Mouse (Mus musculus) neural tube, embryonic 15.5 days (tissue): ENCODE results near the gene Tmem107. TPM values are rescaled to one million over a fixed set of nuclear protein-coding genes. Genes with fewer than 3 reads are reported as not detected.
"Not testable (repeated sequence)": the region's sequence is repeated elsewhere in the genome, so short reads cannot be mapped to it uniquely, and the experiment has no call there.

ENCODE experiments used
- ATAC-seq: fragments of 200-750 bp; cut with Nextera tagmentation; 2 replicates; pipeline ENCODE4 v1.8.0; 2017; ENCODE audit warnings: mild to moderate bottlenecking, moderate TSS enrichment, moderate library complexity; ENCODE audit not compliant: low FRiP score
- H3K27ac ChIP-seq: fragments of 300-500 bp; sonication (generic); replicated peaks from 2 replicates; pipeline ENCODE4 v1.5.1; 2015; ENCODE audit warnings: mild to moderate bottlenecking, inconsistent platforms
- H3K27me3 ChIP-seq: fragments of 300-500 bp; sonication (generic); replicated peaks from 2 replicates; pipeline ENCODE4 v1.6.1; 2015; ENCODE audit warnings: inconsistent platforms
- H3K36me3 ChIP-seq: fragments of 300-500 bp; sonication (generic); 2 replicates; pipeline ENCODE4 v1.6.1; 2015; ENCODE audit warnings: inconsistent platforms
- H3K4me1 ChIP-seq: fragments of 300-500 bp; sonication (generic); 2 replicates; pipeline ENCODE4 v1.6.1; 2015; ENCODE audit warnings: inconsistent platforms
- H3K4me2 ChIP-seq: fragments of 300-500 bp; sonication (generic); 2 replicates; pipeline ENCODE4 v1.6.1; 2015; ENCODE audit warnings: inconsistent platforms, mild to moderate bottlenecking, moderate library complexity
- H3K4me3 ChIP-seq: fragments of 300-500 bp; sonication (generic); replicated peaks from 2 replicates; pipeline ENCODE4 v1.5.1; 2015; ENCODE audit warnings: mild to moderate bottlenecking, inconsistent platforms
- H3K9ac ChIP-seq: fragments of 300-500 bp; sonication (generic); replicated peaks from 2 replicates; pipeline ENCODE4 v1.6.1; 2015; ENCODE audit warnings: mild to moderate bottlenecking, inconsistent platforms
- H3K9me3 ChIP-seq: fragments of 300-500 bp; sonication (generic); replicated peaks from 2 replicates; pipeline ENCODE4 v1.6.1; 2016; ENCODE audit warnings: inconsistent platforms
- WGBS: fragments of 180-500 bp; shearing (Covaris S2); methylation state at CpG from one replicate; pipeline ENCODE4 v1.1.7; 2015; ENCODE audit warnings: mixed read lengths; 5-methylcytosine and 5-hydroxymethylcytosine counted together
- polyA plus RNA-seq: library from polyadenylated mRNA; unstranded; fragments of >200 nt; fragmentation: Nextera tagmentation; extraction: Ambion mirVana; gene quantifications from 2 replicates; pipeline ENCODE4 v1.2.1, GENCODE M21; 2015

Gene Tmem107
- polyA plus RNA-seq, 1 experiment from 2014 or later = 33.3 TPM

DNA sequence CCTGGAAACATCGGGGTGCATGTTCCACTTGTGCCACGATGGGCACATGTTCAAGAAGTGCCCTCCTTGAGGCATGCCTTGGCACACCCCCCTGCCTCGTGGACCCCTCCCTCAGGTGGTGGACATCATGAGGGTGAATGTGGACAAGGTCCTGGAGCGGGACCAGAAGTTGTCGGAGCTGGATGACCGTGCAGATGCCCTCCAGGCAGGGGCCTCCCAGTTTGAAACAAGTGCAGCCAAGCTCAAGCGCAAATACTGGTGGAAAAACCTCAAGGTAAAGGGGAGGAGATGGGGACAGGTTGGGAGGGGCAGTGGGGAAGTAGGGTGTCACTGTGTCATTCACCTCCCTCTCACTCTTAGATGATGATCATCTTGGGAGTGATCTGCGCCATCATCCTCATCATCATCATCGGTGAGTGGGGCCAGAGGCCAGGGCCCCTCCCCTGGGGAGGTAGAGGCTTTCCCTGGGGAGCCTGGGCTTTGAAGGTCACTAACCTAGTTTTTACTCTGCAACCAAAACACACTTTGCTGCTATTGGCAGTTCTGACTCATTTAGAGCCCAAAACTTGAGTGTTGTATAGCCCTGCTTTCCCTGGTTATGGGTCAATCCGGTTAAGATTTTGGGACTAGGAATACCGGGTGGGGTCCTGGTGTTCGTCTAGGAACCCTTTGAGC, 19.1 kb downstream of the Tmem107 start:
- Histone ChIP-seq H3K36me3 (peaks cover 29% of the 10 kb centered on the region), H3K9ac (peak overlapping the region; percentile 100), H3K9me3 (no peaks in the 10 kb centered on the region), H3K4me3 (peak overlapping the region; percentile 72), H3K27me3 (no peaks in the 10 kb centered on the region), H3K4me1 (peaks cover 55% of the 10 kb centered on the region), H3K27ac (peak overlapping the region; percentile 95), H3K4me2 (peak overlapping the region; percentile 94)
- no peak for ATAC-seq
- whole genome bisulfite sequencing = 88% methylated on average over 12 of the region's 12 CpGs

DNA sequence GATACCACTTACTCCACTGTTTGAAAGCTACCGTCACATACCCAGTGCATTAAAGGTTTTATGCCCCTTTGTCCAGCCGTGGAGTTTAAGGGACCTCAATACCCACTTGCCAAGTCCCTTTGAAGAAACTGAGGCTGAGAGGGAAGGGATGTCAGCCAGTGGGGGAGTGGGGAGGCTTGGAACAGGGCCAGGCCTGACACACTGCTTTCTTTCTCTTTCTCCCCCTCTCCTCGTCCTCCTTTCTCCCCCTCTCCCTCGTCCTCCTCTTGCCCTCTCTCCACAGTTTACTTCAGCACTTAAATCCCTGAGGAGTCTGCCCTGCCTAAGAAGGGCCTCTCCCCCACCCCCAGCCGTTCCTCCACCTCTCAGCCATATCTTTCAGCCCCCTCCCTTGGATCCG, 19.8 kb downstream of the Tmem107 start:
- peak overlapping the region; percentile 72; the same call in 1 of the 2 replicates for H3K4me3 ChIP-seq
- H3K27ac ChIP-seq = peak overlapping the region; percentile 95; the same call in 1 of the 2 replicates
- H3K36me3 ChIP-seq = peaks cover 29% of the 10 kb centered on the region
- no peak for ATAC-seq
- H3K4me1 ChIP-seq = peaks cover 57% of the 10 kb centered on the region
- peak overlapping the region; percentile 94 for H3K4me2 ChIP-seq
- no peaks in the 10 kb centered on the region for H3K27me3 ChIP-seq
- 49% methylated on average over 6 of the region's 6 CpGs for WGBS
- no peaks in the 10 kb centered on the region for H3K9me3 ChIP-seq
- H3K9ac ChIP-seq = peak overlapping the region; percentile 100; the same call in 1 of the 2 replicates

GRCm38 (mm10) chr11:69091566-69092385, 21.2 kb downstream of the Tmem107 start:
- H3K36me3 ChIP-seq = peaks cover 29% of the 10 kb centered on the region
- no peaks in the 10 kb centered on the region for H3K27me3 ChIP-seq
- no peaks in the 10 kb centered on the region for H3K9me3 ChIP-seq
- peaks cover 70% of the 10 kb centered on the region for H3K4me1 ChIP-seq
- H3K9ac ChIP-seq = no peak overlapping the region
- no peak overlapping the region for H3K4me3 ChIP-seq
- 69% methylated on average over 7 of the region's 7 CpGs for WGBS
- no peak overlapping the region for H3K4me2 ChIP-seq
- H3K27ac ChIP-seq = no peak overlapping the region
- no peak for ATAC-seq

DNA sequence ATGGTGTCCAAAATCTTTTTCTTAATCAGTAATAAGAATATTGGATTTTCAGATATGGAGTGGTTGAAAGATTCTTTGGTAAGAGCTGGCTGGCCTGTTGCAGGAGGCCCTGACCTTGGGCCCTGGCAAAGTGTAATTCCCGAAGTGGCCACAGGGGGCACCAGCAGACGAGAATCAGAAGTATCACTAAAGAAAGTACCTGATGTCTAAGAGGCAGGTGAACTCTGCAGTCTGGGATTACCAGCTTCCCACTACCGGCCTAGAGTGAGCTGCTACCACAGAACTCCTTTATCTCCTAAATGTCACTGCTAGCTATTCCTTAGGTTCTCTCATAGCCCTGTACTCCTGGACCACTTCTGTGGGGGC, 21.8 kb downstream of the Tmem107 start:
- H3K4me3 ChIP-seq = no peak overlapping the region
- WGBS = 2% methylated on average over 3 of the region's 3 CpGs
- H3K9ac ChIP-seq = no peak overlapping the region
- peaks cover 29% of the 10 kb centered on the region for H3K36me3 ChIP-seq
- H3K4me1 ChIP-seq = peaks cover 73% of the 10 kb centered on the region
- H3K27me3 ChIP-seq = no peaks in the 10 kb centered on the region
- no peak overlapping the region for H3K27ac ChIP-seq
- H3K9me3 ChIP-seq = no peaks in the 10 kb centered on the region
- no peak for ATAC-seq
- H3K4me2 ChIP-seq = no peak overlapping the region

GRCm38 (mm10) chr11:69092871-69093270, 22.3 kb downstream of the Tmem107 start:
- H3K27ac ChIP-seq = no peak overlapping the region
- peaks cover 73% of the 10 kb centered on the region for H3K4me1 ChIP-seq
- H3K27me3 ChIP-seq = no peaks in the 10 kb centered on the region
- ATAC-seq = no peak
- no peak overlapping the region for H3K4me2 ChIP-seq
- WGBS = 88% methylated on average over 4 of the region's 4 CpGs
- H3K9ac ChIP-seq = no peak overlapping the region
- no peak overlapping the region for H3K4me3 ChIP-seq
- no peaks in the 10 kb centered on the region for H3K9me3 ChIP-seq
- peaks cover 29% of the 10 kb centered on the region for H3K36me3 ChIP-seq

- Histone ChIP-seq H3K4me1 (peaks cover 79% of the 10 kb centered on the region), H3K36me3 (peaks cover 29% of the 10 kb centered on the region), H3K27ac (peak overlapping the region; percentile 91; the same call in 1 of the 2 replicates)
- H3K27me3 ChIP-seq, ATAC-seq, H3K9me3 ChIP-seq, H3K4me2 ChIP-seq, H3K4me3 ChIP-seq, H3K9ac ChIP-seq: not testable (repeated sequence)
- WGBS = 87% methylated on average over 7 of the region's 7 CpGs
Observed at GRCm38 (mm10) chr11:69093856-69094255, 23.2 kb downstream of the Tmem107 start.

GRCm38 (mm10) chr11:69094697-69095429, 24.3 kb downstream of the Tmem107 start, which contains the start of gene Per1:
Gene Per1, plus strand, starts transcription at chr11:69095217.
- Histone ChIP-seq H3K4me3 (peak within 1 kb of the TSS; percentile 50), H3K27ac (peak within 1 kb of the TSS; percentile 91), H3K9me3 (no peaks in the 10 kb centered on the region), H3K9ac (peak within 1 kb of the TSS; percentile 46), H3K4me1 (peaks cover 79% of the 10 kb centered on the region), H3K4me2 (peak within 1 kb of the TSS; percentile 95), H3K27me3 (no peaks in the 10 kb centered on the region), H3K36me3 (peaks cover 26% of the 10 kb centered on the region)
- under 1% methylated on average over 37 of the region's 37 CpGs for WGBS
- peak; percentile 94 for ATAC-seq

DNA sequence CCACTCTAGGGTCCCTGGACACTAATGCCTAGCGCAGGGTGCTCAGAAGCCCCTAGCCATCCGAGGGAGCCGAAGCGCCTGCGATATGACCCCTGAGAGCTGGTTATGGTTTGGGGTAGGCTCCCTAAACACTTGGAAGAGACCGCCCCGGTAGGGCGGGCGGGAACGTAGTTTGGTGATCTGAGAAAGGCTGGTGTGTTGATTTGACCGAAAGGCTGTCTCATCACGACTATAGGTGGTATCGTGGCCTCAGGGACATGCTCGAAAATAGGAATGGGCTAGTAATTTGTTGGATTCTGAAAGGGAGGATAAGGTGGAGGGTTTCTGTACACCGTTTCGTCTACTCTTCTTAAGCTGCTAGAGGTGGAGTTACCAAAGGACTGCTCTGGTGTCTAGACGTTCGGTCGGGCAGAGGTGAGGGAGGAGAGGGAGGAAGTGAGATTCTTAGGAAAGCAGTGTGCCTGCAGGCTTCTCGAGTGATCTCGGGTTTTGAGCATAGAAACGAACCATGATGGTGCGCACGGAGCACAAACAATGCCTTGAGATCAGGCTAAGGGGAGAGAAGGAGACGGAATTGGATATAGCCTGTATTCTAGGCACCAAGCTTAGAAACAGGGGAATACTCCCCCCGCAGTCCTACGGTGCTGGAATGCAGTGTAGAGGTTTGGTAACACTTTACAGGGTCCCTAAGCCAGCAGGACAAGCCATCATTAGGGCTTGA, 25.1 kb downstream of the Tmem107 start:
- ATAC-seq = no peak
- peaks cover 79% of the 10 kb centered on the region for H3K4me1 ChIP-seq

DNA sequence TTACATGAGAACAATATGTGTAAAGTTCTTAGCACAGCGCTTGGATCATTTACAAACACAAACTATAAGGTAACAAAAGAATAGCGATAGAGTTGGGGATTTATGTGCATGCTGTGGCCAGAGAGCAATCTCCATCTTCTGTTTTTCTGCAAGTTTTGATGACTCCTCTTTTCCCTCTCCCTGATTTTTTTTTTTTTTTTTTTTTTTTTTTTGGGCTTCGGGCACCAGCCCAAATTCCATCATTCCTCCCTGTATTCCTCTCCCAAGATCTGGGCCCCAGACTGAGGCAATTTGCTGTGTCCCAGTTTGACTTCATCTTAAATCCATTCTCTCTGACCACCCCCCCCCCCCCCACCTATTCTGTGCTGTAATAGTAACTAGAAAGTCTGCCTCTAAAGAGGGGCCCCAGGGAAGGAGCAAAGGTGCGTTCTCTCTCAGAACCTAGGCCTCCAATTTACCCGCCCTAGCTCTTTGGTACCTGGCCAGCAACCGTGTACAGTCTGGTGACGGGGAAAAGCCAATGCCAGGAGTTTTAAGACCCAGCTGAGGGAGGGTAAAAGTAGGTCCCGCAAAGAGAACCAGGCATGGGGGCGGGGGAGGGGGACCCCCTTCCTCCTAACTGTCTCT, 25.9 kb downstream of the Tmem107 start:
- 15% methylated on average over 9 of the region's 9 CpGs for WGBS
- Histone ChIP-seq H3K4me3 (peak overlapping the region; percentile 50), H3K27ac (peak overlapping the region; percentile 84), H3K9ac (peak overlapping the region; percentile 46), H3K27me3 (no peaks in the 10 kb centered on the region), H3K36me3 (peaks cover 20% of the 10 kb centered on the region), H3K9me3 (no peaks in the 10 kb centered on the region), H3K4me1 (peaks cover 78% of the 10 kb centered on the region), H3K4me2 (peak overlapping the region; percentile 95)
- no peak for ATAC-seq

More for the DNA sequence above, 25.1 kb downstream of the Tmem107 start:
- Histone ChIP-seq H3K9ac (peak overlapping the region; percentile 46), H3K36me3 (peaks cover 21% of the 10 kb centered on the region), H3K4me2 (peak overlapping the region; percentile 95), H3K27ac (peak overlapping the region; percentile 81), H3K4me3 (peak overlapping the region; percentile 50), H3K27me3 (no peaks in the 10 kb centered on the region), H3K9me3 (no peaks in the 10 kb centered on the region)
- 2% methylated on average over 27 of the region's 27 CpGs for WGBS

DNA sequence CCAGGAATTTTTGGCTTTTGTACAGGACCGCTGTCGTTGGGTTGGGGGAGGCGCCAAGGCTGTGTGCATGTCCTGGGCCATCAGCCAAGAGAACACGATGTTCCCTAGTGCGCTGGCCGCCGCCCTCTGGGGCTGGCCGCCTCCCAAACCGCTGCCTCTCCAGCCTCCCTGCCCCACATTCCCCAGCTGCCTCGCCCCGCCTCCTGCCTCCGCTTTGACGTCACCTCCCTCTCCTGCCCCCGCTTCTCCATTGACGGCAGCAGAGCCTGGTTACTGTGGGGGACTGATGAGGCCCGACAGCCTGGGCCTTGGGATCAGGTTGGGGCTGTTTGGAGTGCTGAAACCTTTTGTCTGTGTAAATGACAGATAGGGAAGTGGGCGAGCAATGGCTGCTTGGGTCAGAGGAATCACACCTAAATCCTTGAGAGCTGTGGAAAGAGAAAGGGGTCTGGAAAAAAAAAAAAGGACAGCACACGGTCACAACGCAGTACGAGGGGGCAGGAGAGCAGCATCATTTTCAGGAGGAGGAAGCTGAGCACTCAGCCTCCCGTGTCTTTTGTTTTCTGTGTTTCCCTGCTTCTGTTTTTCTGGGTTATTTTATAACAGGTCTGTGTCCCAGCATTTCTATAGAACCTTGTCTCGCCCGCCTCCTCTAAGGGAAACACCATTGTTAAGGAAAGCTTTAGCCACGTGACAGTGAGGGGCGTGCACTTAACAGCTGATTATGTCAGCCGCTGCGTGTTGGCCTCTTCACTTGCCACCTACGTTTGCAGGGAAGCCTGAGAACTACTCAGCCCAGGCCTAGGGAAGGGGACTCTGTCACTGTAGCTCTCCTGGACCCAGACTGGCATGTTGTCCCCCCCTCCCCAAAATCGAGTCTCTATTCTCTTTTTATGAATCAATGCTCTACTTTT, 26.6 kb downstream of the Tmem107 start:
- peak overlapping the region; percentile 50 for H3K4me3 ChIP-seq
- no peak for ATAC-seq
- peaks cover 70% of the 10 kb centered on the region for H3K4me1 ChIP-seq
- WGBS = 2% methylated on average over 29 of the region's 29 CpGs
- H3K36me3 ChIP-seq = peaks cover 22% of the 10 kb centered on the region
- peak overlapping the region; percentile 84 for H3K27ac ChIP-seq
- H3K4me2 ChIP-seq = peak overlapping the region; percentile 95
- no peaks in the 10 kb centered on the region for H3K27me3 ChIP-seq
- H3K9ac ChIP-seq = peak overlapping the region; percentile 21
- H3K9me3 ChIP-seq = no peaks in the 10 kb centered on the region
